Mouse (Mus musculus): ENCODE data around the gene Dst.

Gene Dst

GRCm38 (mm10) chr1:34244678-34245077, 336.7 kb downstream of the Dst start:
- DNase-seq, result no peak

GRCm38 (mm10) chr1:34245951-34246641, 338.1 kb downstream of the Dst start:
- DNase-seq, result no peak

GRCm38 (mm10) chr1:34246642-34246987, 338.6 kb downstream of the Dst start:
- DNase-seq, result no peak

- DNase-seq, result no peak
Observed at GRCm38 (mm10) chr1:34251137-34251536, 343.1 kb downstream of the Dst start.

GRCm38 (mm10) chr1:34252267-34252666, 344.2 kb downstream of the Dst start:
- no peak for DNase-seq

GRCm38 (mm10) chr1:34253876-34254275, 345.9 kb downstream of the Dst start:
- no peak for DNase-seq

GRCm38 (mm10) chr1:34259898-34260297, 351.9 kb downstream of the Dst start:
- no peak for DNase-seq

- no peak for DNase-seq
Observed at GRCm38 (mm10) chr1:34261011-34261410, 353.0 kb downstream of the Dst start.

GRCm38 (mm10) chr1:34268520-34268919, 360.5 kb downstream of the Dst start:
- no peak for DNase-seq

- DNase-seq, result no peak
Observed at GRCm38 (mm10) chr1:34269578-34269977, 361.6 kb downstream of the Dst start.

- DNase-seq, result no peak
Observed at GRCm38 (mm10) chr1:34273922-34274321, 365.9 kb downstream of the Dst start.

GRCm38 (mm10) chr1:34275787-34276186, 367.8 kb downstream of the Dst start:
- no peak for DNase-seq

GRCm38 (mm10) chr1:34276756-34277155, 368.7 kb downstream of the Dst start:
- peak; percentile 39 to 59 for DNase-seq

GRCm38 (mm10) chr1:34277259-34277658, 369.2 kb downstream of the Dst start:
- DNase-seq, result peak; percentile 68 to 72

GRCm38 (mm10) chr1:34283502-34283901, 375.5 kb downstream of the Dst start:
- no peak for DNase-seq

- no peak for DNase-seq
Observed at GRCm38 (mm10) chr1:34284979-34285378, 377.0 kb downstream of the Dst start.

- DNase-seq, result no peak
Observed at GRCm38 (mm10) chr1:34287731-34288130, 379.7 kb downstream of the Dst start.

- DNase-seq, result no peak
Observed at GRCm38 (mm10) chr1:34288181-34288580, 380.2 kb downstream of the Dst start.

- DNase-seq, result no peak
Observed at GRCm38 (mm10) chr1:34288721-34289471, 380.9 kb downstream of the Dst start.

- DNase-seq, result no peak
Observed at GRCm38 (mm10) chr1:34289472-34289748, 381.4 kb downstream of the Dst start.

GRCm38 (mm10) chr1:34290321-34290720, 382.3 kb downstream of the Dst start:
- DNase-seq, result no peak

GRCm38 (mm10) chr1:34293198-34293597, 385.2 kb downstream of the Dst start:
- peak; percentile 76 to 82 for DNase-seq

- no peak for DNase-seq
Observed at GRCm38 (mm10) chr1:34297636-34298035, 389.6 kb downstream of the Dst start.

- DNase-seq, result peak; percentile 69 to 70
Observed at GRCm38 (mm10) chr1:34298631-34299184, 390.7 kb downstream of the Dst start.
